Mouse (Mus musculus): Measurements from ENCODE around the gene Gm11214.

The Gm11214 gene

GRCm38 (mm10) chr4:63661426-63661825 lies 1.8 kb downstream of the Gm11214 start:
- DNase-seq (ENCODE audit: low spot score in 2 of 2) = no peak

GRCm38 (mm10) chr4:63659775-63660174 lies 3.4 kb downstream of the Gm11214 start:
- no peak for DNase-seq (ENCODE audit: low spot score in 2 of 2)

GRCm38 (mm10) chr4:63659086-63659485 lies 4.1 kb downstream of the Gm11214 start:
- DNase-seq (ENCODE audit: low spot score in 2 of 2) = no peak

GRCm38 (mm10) chr4:63654381-63654780 lies 8.8 kb downstream of the Gm11214 start:
- DNase-seq (ENCODE audit: low spot score in 2 of 2) = no peak

GRCm38 (mm10) chr4:63643956-63644726 lies 19.0 kb downstream of the Gm11214 start:
- DNase-seq (ENCODE audit: low spot score in 2 of 2) = no peak

- no peak for DNase-seq (ENCODE audit: low spot score in 2 of 2)
These were observed 23.3 kb downstream of the Gm11214 start for GRCm38 (mm10) chr4:63639842-63640241.

- no peak for DNase-seq (ENCODE audit: low spot score in 2 of 2)
These were observed 24.6 kb downstream of the Gm11214 start for GRCm38 (mm10) chr4:63638603-63639002.

GRCm38 (mm10) chr4:63633181-63633580 lies 30.0 kb downstream of the Gm11214 start:
- no peak for DNase-seq (ENCODE audit: low spot score in 2 of 2)

- no peak for DNase-seq (ENCODE audit: low spot score in 2 of 2)
These were observed 36.1 kb downstream of the Gm11214 start for GRCm38 (mm10) chr4:63627111-63627510.

GRCm38 (mm10) chr4:63625563-63626080 lies 37.6 kb downstream of the Gm11214 start:
- DNase-seq (ENCODE audit: low spot score in 2 of 2) = no peak

GRCm38 (mm10) chr4:63622378-63622835 lies 40.8 kb downstream of the Gm11214 start, which contains the start of gene Tex48:
Gene Tex48, minus strand, starts transcription at chr4:63622428.
- DNase-seq (ENCODE audit: low spot score in 2 of 2) = no peak

- DNase-seq (ENCODE audit: low spot score in 2 of 2) = no peak
These were observed 41.3 kb downstream of the Gm11214 start for GRCm38 (mm10) chr4:63621861-63622260.

Measured in right cerebral cortex, adult 2 months (tissue).